ENCODE assay signal across 13 mouse cellular contexts in the genomic region with DNA sequence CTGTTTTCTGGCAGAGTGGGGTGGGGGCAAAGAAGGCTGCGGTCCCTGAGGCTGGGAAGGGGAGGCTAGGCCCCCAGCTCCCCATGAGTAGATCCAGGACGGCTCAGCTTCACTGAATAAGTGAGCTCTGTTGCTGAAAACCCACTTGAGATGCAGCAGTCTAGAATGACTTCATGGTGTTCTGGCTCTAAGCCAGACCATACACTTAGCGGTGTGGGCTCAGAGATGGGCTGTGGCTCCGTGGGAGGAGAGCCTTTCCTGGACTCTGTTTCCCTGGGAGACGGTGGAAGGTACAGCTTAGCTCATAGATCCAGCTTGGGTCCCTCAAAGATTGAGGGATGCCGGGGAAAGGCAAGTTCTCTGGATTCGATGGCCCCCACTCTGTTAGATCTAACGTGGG. TPM values are rescaled to one million over a fixed set of nuclear protein-coding genes. Genes with fewer than 3 reads are reported as not detected.
DNase-seq lines count a peak whose midpoint lies in the region; ATAC-seq and TF ChIP-seq lines count a peak whose summit lies in the region.
"Had no signal": no experiment of that assay in that cellular context is flagged by ENCODE, and none has a peak within 500 bp of the region (broad histone marks: within the 10 kb centered on the region; RNA-seq: fewer than 3 reads in every experiment).

No protein-coding gene starts in this region.

- peaks cover 16% of the 10 kb centered on the region for H3K4me1 ChIP-seq in lung, embryonic 16.5 days (replicated peaks; ENCODE audit: control insufficient read depth, insufficient read depth, low read length)
- peaks cover 3% of the 10 kb centered on the region for H3K4me1 ChIP-seq in ES-Bruce4 (ENCODE audit: control insufficient read depth, insufficient read depth, low read length)
- 0 out of 2 replicates have a peak, but pooled peaks cover 7% of the 10 kb centered on the region for H3K4me1 ChIP-seq in embryonic facial prominence, embryonic 14.5 days (ENCODE audit: control insufficient read depth, insufficient read depth, low read length)

- peak; percentile 6 for DNase-seq in gastrocnemius, postnatal 25 days
- DNase-seq in gastrocnemius, adult 18-20 months (ENCODE audit: low spot score) = no peak
- no peak for DNase-seq in lung, postnatal 36 days
- peak; percentile 71 for DNase-seq in embryonic facial prominence, embryonic 14.5 days (ENCODE audit: low spot score)
- DNase-seq in cerebellum, adult 9-10 months = no peak
- DNase-seq in kidney, postnatal 4 days = no peak
- DNase-seq: cerebellum, postnatal 14 days; heart, adult 18-20 months; heart, postnatal 4 days had no signal

- TF ChIP-seq EP300 in ES-Bruce4 (IDR thresholded peaks at IDR 0.05; ENCODE audit: insufficient read depth, low read depth, low read length) = no peak

- no peak overlapping the region for H3K9ac ChIP-seq in lung, embryonic 16.5 days (ENCODE audit: low read length)
- H3K9ac ChIP-seq in ES-Bruce4 (ENCODE audit: low read depth, poor library complexity, severe bottlenecking) = peak overlapping the region; percentile 29; the same call in 1 of the 2 replicates
- H3K9ac ChIP-seq in embryonic facial prominence, embryonic 14.5 days (ENCODE audit: low read depth, low read length) = no peak overlapping the region; the same call in 1 of the 2 replicates
- H3K9ac ChIP-seq: lung, embryonic 15.5 days; stomach, embryonic 15.5 days had no signal

- no peak overlapping the region for H3K4me3 ChIP-seq in lung, embryonic 16.5 days (ENCODE audit: low read length)
- H3K4me3 ChIP-seq in ES-Bruce4 (ENCODE audit: low read depth, low read length) = no peak overlapping the region
- H3K4me3 ChIP-seq in embryonic facial prominence, embryonic 14.5 days (ENCODE audit: low read depth, low read length) = no peak overlapping the region
- H3K4me3 ChIP-seq: lung, embryonic 15.5 days had no signal

- TF ChIP-seq CTCF in ES-Bruce4 (IDR thresholded peaks at IDR 0.05; ENCODE audit: low read depth, low read length) = no peak

- peaks cover 2% of the 10 kb centered on the region; the same call in 1 of the 2 replicates for H3K36me3 ChIP-seq in lung, embryonic 16.5 days (ENCODE audit: control insufficient read depth, insufficient read depth, low read length)
- no peaks in the 10 kb centered on the region for H3K36me3 ChIP-seq in ES-Bruce4 (ENCODE audit: control insufficient read depth, insufficient read depth, low read length, poor library complexity, severe bottlenecking)
- H3K36me3 ChIP-seq in embryonic facial prominence, embryonic 14.5 days (ENCODE audit: control insufficient read depth, insufficient read depth, low read length) = peaks cover 58% of the 10 kb centered on the region

- 58% methylated on average over 8 of the region's 8 CpGs for WGBS in lung, embryonic 16.5 days
- WGBS in embryonic facial prominence, embryonic 14.5 days = 64% methylated on average over 8 of the region's 8 CpGs

- no peak for TF ChIP-seq POLR2A in ES-Bruce4 (IDR thresholded peaks at IDR 0.05; ENCODE audit: insufficient read depth, low read length)

- no peak overlapping the region for H3K4me2 ChIP-seq in lung, embryonic 16.5 days (ENCODE audit: low read depth, low read length)
- no peak overlapping the region for H3K4me2 ChIP-seq in embryonic facial prominence, embryonic 14.5 days (ENCODE audit: low read depth, low read length)
- H3K4me2 ChIP-seq: lung, embryonic 15.5 days had no signal

- ATAC-seq in lung, embryonic 16.5 days (ENCODE audit: low read depth) = peak; percentile 26; the same call in 1 of the 2 replicates
- no peak for ATAC-seq in embryonic facial prominence, embryonic 14.5 days (ENCODE audit: low read depth)

- no peaks in the 10 kb centered on the region for H3K9me3 ChIP-seq in lung, embryonic 16.5 days (ENCODE audit: control insufficient read depth, low read length)
- H3K9me3 ChIP-seq in ES-Bruce4 (replicated peaks; ENCODE audit: control insufficient read depth, insufficient read depth, low read length, poor library complexity, severe bottlenecking) = no peaks in the 10 kb centered on the region
- H3K9me3 ChIP-seq in embryonic facial prominence, embryonic 14.5 days (ENCODE audit: control insufficient read depth, low read length) = no peaks in the 10 kb centered on the region
- H3K9me3 ChIP-seq: lung, embryonic 15.5 days; stomach, embryonic 15.5 days had no signal

- H3K27me3 ChIP-seq in lung, embryonic 16.5 days (ENCODE audit: control insufficient read depth, insufficient read depth, low read depth, low read length) = peaks cover 6% of the 10 kb centered on the region
- no peaks in the 10 kb centered on the region for H3K27me3 ChIP-seq in ES-Bruce4 (ENCODE audit: control insufficient read depth, insufficient read depth, low read length, poor library complexity, severe bottlenecking)
- no peaks in the 10 kb centered on the region for H3K27me3 ChIP-seq in embryonic facial prominence, embryonic 14.5 days (replicated peaks; ENCODE audit: control insufficient read depth, insufficient read depth, low read length)

- H3K27ac ChIP-seq in lung, embryonic 16.5 days (ENCODE audit: low read length) = no peak overlapping the region; the same call in 1 of the 2 replicates
- H3K27ac ChIP-seq in ES-Bruce4 (ENCODE audit: insufficient read depth, low read length) = no peak overlapping the region
- H3K27ac ChIP-seq in embryonic facial prominence, embryonic 14.5 days (replicated peaks; ENCODE audit: low read depth, low read length) = 0 out of 2 replicates have a peak overlapping the region, but pooled peaks have one; percentile 39
- H3K27ac ChIP-seq: lung, embryonic 15.5 days; stomach, embryonic 15.5 days had no signal

RNA-seq across cellular contexts. Expression of a gene that starts 8.2 kb away (rescaled TPM):
- under 1 TPM in 1 of 2 experiments, not detected in 1; 0.27 TPM for total RNA-seq in gastrocnemius, postnatal 25 days (2021)
- total RNA-seq in gastrocnemius, adult 18-20 months (2021) = under 1 TPM in 1 of 2 experiments, not detected in 1; 0.26 TPM
- polyA plus RNA-seq in lung, embryonic 16.5 days (2015; fragmentation: Nextera tagmentation; extraction: Ambion mirVana) = 6.2 and 8.0 TPM in 2 replicates
- 2.8 and 3.6 TPM in 2 replicates for polyA plus RNA-seq in ES-Bruce4 (2011; ENCODE audit: insufficient read depth, insufficient read length, low read depth, missing spikeins)
- 6.1 and 7.0 TPM in 2 replicates for polyA plus RNA-seq in embryonic facial prominence, embryonic 14.5 days (2014; fragmentation: Nextera tagmentation; extraction: Ambion mirVana)

RNA-seq across cellular contexts. Expression of a gene that starts 17.9 kb away (rescaled TPM):
- total RNA-seq in gastrocnemius, postnatal 25 days (2021) = 1 to 10 TPM; 3.1 TPM
- 1 to 10 TPM; 2.1 to 2.6 TPM for total RNA-seq in gastrocnemius, adult 18-20 months (2021)
- 1.4 and 1.6 TPM in 2 replicates for polyA plus RNA-seq in lung, embryonic 16.5 days (2015; fragmentation: Nextera tagmentation; extraction: Ambion mirVana)
- polyA plus RNA-seq in ES-Bruce4 (2011; ENCODE audit: insufficient read depth, insufficient read length, low read depth, missing spikeins) = 3.0 and 3.3 TPM in 2 replicates
- 1.6 and 2.0 TPM in 2 replicates for polyA plus RNA-seq in embryonic facial prominence, embryonic 14.5 days (2014; fragmentation: Nextera tagmentation; extraction: Ambion mirVana)

RNA-seq across cellular contexts. Expression of a gene that starts 18.7 kb away (rescaled TPM):
- 100 to 1,000 TPM; 212 to 259 TPM for total RNA-seq in gastrocnemius, postnatal 25 days (2021)
- 100 to 1,000 TPM; 167 to 198 TPM for total RNA-seq in gastrocnemius, adult 18-20 months (2021)
- 6.4 and 6.7 TPM in 2 replicates for polyA plus RNA-seq in lung, embryonic 16.5 days (2015; fragmentation: Nextera tagmentation; extraction: Ambion mirVana)
- 5.2 and 6.3 TPM in 2 replicates for polyA plus RNA-seq in ES-Bruce4 (2011; ENCODE audit: insufficient read depth, insufficient read length, low read depth, missing spikeins)
- 25.1 and 30.4 TPM in 2 replicates for polyA plus RNA-seq in embryonic facial prominence, embryonic 14.5 days (2014; fragmentation: Nextera tagmentation; extraction: Ambion mirVana)

RNA-seq across cellular contexts. Expression of a gene that starts 22.3 kb away (rescaled TPM):
- total RNA-seq in gastrocnemius, postnatal 25 days (2021) = 100 to 1,000 TPM; 421 to 453 TPM
- total RNA-seq in gastrocnemius, adult 18-20 months (2021) = 100 to 1,000 TPM; 457 to 462 TPM
- 999 and 1,043 TPM in 2 replicates for polyA plus RNA-seq in lung, embryonic 16.5 days (2015; fragmentation: Nextera tagmentation; extraction: Ambion mirVana)
- polyA plus RNA-seq in ES-Bruce4 (2011; ENCODE audit: insufficient read depth, insufficient read length, low read depth, missing spikeins) = 2,020 and 2,244 TPM in 2 replicates
- 1,126 and 1,148 TPM in 2 replicates for polyA plus RNA-seq in embryonic facial prominence, embryonic 14.5 days (2014; fragmentation: Nextera tagmentation; extraction: Ambion mirVana)

RNA-seq across cellular contexts. Expression of a gene that starts 49.1 kb away (rescaled TPM):
- under 1 TPM in 1 of 2 experiments, not detected in 1; 0.13 TPM for total RNA-seq in gastrocnemius, postnatal 25 days (2021)
- total RNA-seq in gastrocnemius, adult 18-20 months (2021) = under 1 TPM; 0.14 to 0.16 TPM
- 0.11 and 0.29 TPM in 2 replicates for polyA plus RNA-seq in lung, embryonic 16.5 days (2015; fragmentation: Nextera tagmentation; extraction: Ambion mirVana)
- polyA plus RNA-seq in ES-Bruce4 (2011; ENCODE audit: insufficient read depth, insufficient read length, low read depth, missing spikeins) = 5.6 and 9.6 TPM in 2 replicates
- 0.51 and 0.54 TPM in 2 replicates for polyA plus RNA-seq in embryonic facial prominence, embryonic 14.5 days (2014; fragmentation: Nextera tagmentation; extraction: Ambion mirVana)

Comparison
In these comparisons a context has a peak if more than half of its experiments do, and no peak if none do; other contexts are left out.
1. DNase-seq: peak in gastrocnemius, postnatal 25 days (single experiment) and embryonic facial prominence, embryonic 14.5 days (single experiment); none in gastrocnemius, adult 18-20 months (single experiment), lung, postnatal 36 days (single experiment), cerebellum, adult 9-10 months (single experiment) and kidney, postnatal 4 days (0 of 2).